Mouse (Mus musculus): ENCODE data around the gene Rock2. TPM values are rescaled to one million over a fixed set of nuclear protein-coding genes. Genes with fewer than 3 reads are reported as not detected.
A peak's percentile ranks its signal among the peaks of the same experiment; 100 is the strongest.

The Rock2 gene
- 5.3 TPM in 2 replicates for polyA plus RNA-seq (2015; fragmentation: Nextera tagmentation; extraction: Ambion mirVana)

DNA sequence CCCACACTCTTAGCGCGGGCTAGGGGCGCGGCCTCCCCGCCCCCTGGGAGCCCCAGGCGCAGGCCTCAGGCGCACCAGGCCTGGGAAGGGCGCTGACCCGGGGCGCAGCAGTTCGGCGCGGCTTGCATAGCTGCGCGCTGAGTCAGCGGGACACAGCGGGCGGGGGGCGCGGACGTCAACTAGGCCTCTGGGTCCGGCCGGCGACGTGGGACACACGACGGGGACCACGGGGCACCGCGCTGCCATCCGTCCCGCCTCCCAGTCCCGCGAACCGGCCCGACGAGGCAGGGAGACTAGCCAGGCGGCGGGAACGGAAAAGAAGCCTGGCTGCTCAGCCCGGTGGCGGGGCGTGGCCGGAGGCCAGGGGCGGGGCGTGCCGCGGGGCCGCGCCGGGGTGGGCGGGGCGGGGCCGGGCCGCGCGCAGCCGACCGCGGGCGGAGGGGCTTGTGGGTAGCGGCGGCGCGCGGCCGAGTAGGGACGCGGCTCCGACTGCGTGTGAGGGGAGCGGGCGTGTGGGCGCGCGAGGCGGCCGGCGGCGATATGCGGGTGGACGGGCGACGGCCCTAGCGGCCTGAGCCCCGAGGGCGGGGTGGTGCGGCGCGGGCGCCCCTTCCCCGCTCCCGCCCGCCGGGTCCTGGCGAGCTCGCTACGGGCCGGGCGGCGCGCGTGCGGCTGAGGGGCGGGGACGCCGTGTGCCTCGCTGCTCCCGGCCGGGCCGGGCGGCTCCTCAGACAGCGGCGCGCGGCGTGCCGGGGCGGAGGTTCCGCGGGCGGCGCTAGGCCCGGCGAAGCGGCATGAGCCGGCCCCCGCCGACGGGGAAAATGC is at the start of gene Rock2:
Gene Rock2, plus strand, starts transcription at position 500 of the 825 bp plus-strand sequence.
- Histone ChIP-seq H3K4me3 (ENCODE audit: low read depth, low read length) (peak within 1 kb of the TSS; percentile 79), H3K4me2 (ENCODE audit: low read depth, low read length) (peak within 1 kb of the TSS; percentile 81), H3K27me3 (ENCODE audit: insufficient read depth, low read length) (no peaks in the 10 kb centered on the region), H3K9me3 (ENCODE audit: low read length) (no peaks in the 10 kb centered on the region), H3K27ac (ENCODE audit: low read depth) (peak within 1 kb of the TSS; percentile 99), H3K36me3 (replicated peaks; ENCODE audit: insufficient read depth, low read length) (no peaks in the 10 kb centered on the region), H3K9ac (replicated peaks) (peak within 1 kb of the TSS; percentile 93), H3K4me1 (ENCODE audit: insufficient read depth) (peaks cover 24% of the 10 kb centered on the region)
- WGBS (ENCODE audit: insufficient replicate concordance) = 1% methylated on average over 39 of the region's 130 CpGs
- DNase-seq = peak; percentile 93
- TF ChIP-seq CTCF (IDR thresholded peaks at IDR 0.05; ENCODE audit: low read depth) = no peak
- TF ChIP-seq EP300 (IDR thresholded peaks at IDR 0.05; ENCODE audit: low read depth) = no peak
- ATAC-seq = peak; percentile 93

GRCm38 (mm10) chr12:16847204-16847792 is 47.4 kb upstream of the Rock2 start:
- no peaks in the 10 kb centered on the region for H3K36me3 ChIP-seq (replicated peaks; ENCODE audit: insufficient read depth, low read length)
- peak; percentile 23; the same call in 1 of the 2 replicates for ATAC-seq
- H3K9me3 ChIP-seq (ENCODE audit: low read length) = no peaks in the 10 kb centered on the region
- H3K27ac ChIP-seq (ENCODE audit: low read depth) = no peak overlapping the region
- H3K4me2 ChIP-seq (ENCODE audit: low read depth, low read length) = no peak overlapping the region
- no peak overlapping the region for H3K4me3 ChIP-seq (ENCODE audit: low read depth, low read length)
- H3K4me1 ChIP-seq (ENCODE audit: insufficient read depth) = peaks cover 4% of the 10 kb centered on the region; the same call in 1 of the 2 replicates
- H3K27me3 ChIP-seq (ENCODE audit: insufficient read depth, low read length) = no peaks in the 10 kb centered on the region
- no peak for DNase-seq
- H3K9ac ChIP-seq (replicated peaks) = no peak overlapping the region
- WGBS (ENCODE audit: insufficient replicate concordance) = 49% methylated on average over 4 of the region's 4 CpGs
- TF ChIP-seq CTCF (IDR thresholded peaks at IDR 0.05; ENCODE audit: low read depth) (no peak), EP300 (IDR thresholded peaks at IDR 0.05; ENCODE audit: low read depth) (no peak)

- no peak for TF ChIP-seq CTCF (IDR thresholded peaks at IDR 0.05; ENCODE audit: low read depth)
- no peak for TF ChIP-seq EP300 (IDR thresholded peaks at IDR 0.05; ENCODE audit: low read depth)
- H3K36me3 ChIP-seq (replicated peaks; ENCODE audit: insufficient read depth, low read length) = no peaks in the 10 kb centered on the region
- H3K9me3 ChIP-seq (ENCODE audit: low read length) = no peaks in the 10 kb centered on the region
- H3K4me3 ChIP-seq (ENCODE audit: low read depth, low read length) = no peak overlapping the region
- H3K4me1 ChIP-seq (ENCODE audit: insufficient read depth) = peaks cover 7% of the 10 kb centered on the region; the same call in 1 of the 2 replicates
- no peak overlapping the region for H3K9ac ChIP-seq (replicated peaks)
- WGBS (ENCODE audit: insufficient replicate concordance) = 86% methylated on average over 2 of the region's 2 CpGs
- H3K27me3 ChIP-seq (ENCODE audit: insufficient read depth, low read length) = no peaks in the 10 kb centered on the region
- H3K27ac ChIP-seq (ENCODE audit: low read depth) = no peak overlapping the region
- ATAC-seq (no peak), DNase-seq (no peak)
- no peak overlapping the region for H3K4me2 ChIP-seq (ENCODE audit: low read depth, low read length)
Observed at GRCm38 (mm10) chr12:16848501-16848900, 46.2 kb upstream of the Rock2 start.

DNA sequence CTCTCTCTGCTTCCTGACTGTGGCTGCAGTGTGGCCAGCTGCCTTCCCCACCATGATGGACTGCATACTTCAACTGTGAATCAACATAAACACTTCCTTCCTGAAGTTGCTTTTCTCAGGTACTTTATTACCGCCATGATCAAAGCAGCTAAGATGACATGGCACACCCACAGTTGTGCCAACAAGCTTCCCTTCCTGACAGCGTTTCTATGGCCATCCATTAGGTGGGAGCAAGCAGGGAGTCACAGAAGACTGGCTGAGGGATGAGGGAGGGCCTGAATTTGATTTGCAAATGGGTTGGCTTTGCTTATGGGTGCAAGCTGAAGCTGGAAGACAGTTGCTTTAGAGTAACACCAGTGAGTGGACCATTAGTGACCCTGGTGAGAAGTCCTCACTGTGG is 44.9 kb upstream of the Rock2 start:
- H3K9me3 ChIP-seq (ENCODE audit: low read length) = no peaks in the 10 kb centered on the region
- no peak overlapping the region for H3K4me3 ChIP-seq (ENCODE audit: low read depth, low read length)
- WGBS (ENCODE audit: insufficient replicate concordance) = 49% methylated on average over 2 of the region's 2 CpGs
- no peak overlapping the region for H3K27ac ChIP-seq (ENCODE audit: low read depth)
- H3K9ac ChIP-seq (replicated peaks) = no peak overlapping the region
- ATAC-seq = no peak
- H3K27me3 ChIP-seq (ENCODE audit: insufficient read depth, low read length) = no peaks in the 10 kb centered on the region
- peaks cover 8% of the 10 kb centered on the region; the same call in 1 of the 2 replicates for H3K4me1 ChIP-seq (ENCODE audit: insufficient read depth)
- H3K36me3 ChIP-seq (replicated peaks; ENCODE audit: insufficient read depth, low read length) = no peaks in the 10 kb centered on the region
- no peak for DNase-seq
- no peak for TF ChIP-seq EP300 (IDR thresholded peaks at IDR 0.05; ENCODE audit: low read depth)
- no peak for TF ChIP-seq CTCF (IDR thresholded peaks at IDR 0.05; ENCODE audit: low read depth)
- H3K4me2 ChIP-seq (ENCODE audit: low read depth, low read length) = no peak overlapping the region

GRCm38 (mm10) chr12:16850431-16851375 is 44.0 kb upstream of the Rock2 start:
- Histone ChIP-seq H3K27ac (ENCODE audit: low read depth) (no peak overlapping the region), H3K4me1 (ENCODE audit: insufficient read depth) (peaks cover 8% of the 10 kb centered on the region; the same call in 1 of the 2 replicates), H3K27me3 (ENCODE audit: insufficient read depth, low read length) (no peaks in the 10 kb centered on the region), H3K36me3 (replicated peaks; ENCODE audit: insufficient read depth, low read length) (no peaks in the 10 kb centered on the region), H3K4me2 (ENCODE audit: low read depth, low read length) (no peak overlapping the region), H3K9ac (replicated peaks) (no peak overlapping the region), H3K9me3 (ENCODE audit: low read length) (no peaks in the 10 kb centered on the region), H3K4me3 (ENCODE audit: low read depth, low read length) (no peak overlapping the region)
- TF ChIP-seq EP300 (IDR thresholded peaks at IDR 0.05; ENCODE audit: low read depth) (no peak), CTCF (IDR thresholded peaks at IDR 0.05; ENCODE audit: low read depth) (no peak)
- WGBS (ENCODE audit: insufficient replicate concordance) = 55% methylated on average over 16 of the region's 16 CpGs
- peak; percentile 64 for ATAC-seq
- peak; percentile 46 for DNase-seq
